ENCODE assay signal across 28 mouse cellular contexts in genomic region chr6:50664193-50664592, GRCm38 (mm10). TPM values are rescaled to one million over a fixed set of nuclear protein-coding genes. Genes with fewer than 3 reads are reported as not detected.
"Had no signal": no experiment of that assay in that cellular context is flagged by ENCODE, and none has a peak within 500 bp of the region (broad histone marks: within the 10 kb centered on the region; RNA-seq: fewer than 3 reads in every experiment).

No protein-coding gene starts in this region.

- DNase-seq: kidney, adult 2 months; kidney, postnatal 36 days; layer of hippocampus, postnatal 36 days; left cerebral cortex, postnatal 4 days; liver, postnatal 0 days; lung, embryonic 14.5 days; right cerebral cortex, adult 18-20 months; right cerebral cortex, postnatal 14 days; spleen, adult 18-20 months; thymus, adult 18-20 months; thymus, postnatal 36 days had no signal

- H3K4me3 ChIP-seq: left cerebral cortex, adult 2 months; limb, embryonic 12.5 days; limb, embryonic 15.5 days; midbrain, embryonic 12.5 days; midbrain, embryonic 15.5 days; neural tube, embryonic 12.5 days; neural tube, embryonic 15.5 days had no signal

- H3K9me3 ChIP-seq: limb, embryonic 12.5 days; limb, embryonic 15.5 days; midbrain, embryonic 12.5 days; midbrain, embryonic 15.5 days; neural tube, embryonic 12.5 days; neural tube, embryonic 15.5 days had no signal

- H3K9ac ChIP-seq: limb, embryonic 12.5 days; limb, embryonic 15.5 days; liver, embryonic 14.5 days; liver, postnatal 0 days; lung, embryonic 14.5 days; midbrain, embryonic 12.5 days; midbrain, embryonic 15.5 days; neural tube, embryonic 12.5 days; neural tube, embryonic 15.5 days had no signal

- H3K27me3 ChIP-seq: midbrain, embryonic 12.5 days; midbrain, embryonic 15.5 days; neural tube, embryonic 12.5 days; neural tube, embryonic 15.5 days had no signal

- ATAC-seq: inflammation-experienced regulatory T-cells, adult 6 months; liver, postnatal 0 days; lung, postnatal 0 days; midbrain, embryonic 15.5 days had no signal

- H3K36me3 ChIP-seq: limb, embryonic 12.5 days; limb, embryonic 15.5 days; midbrain, embryonic 12.5 days; midbrain, embryonic 15.5 days; neural tube, embryonic 12.5 days; neural tube, embryonic 15.5 days had no signal

- H3K27ac ChIP-seq: left cerebral cortex, adult 2 months; limb, embryonic 15.5 days; liver, embryonic 14.5 days; macrophage; midbrain, embryonic 12.5 days; midbrain, embryonic 15.5 days; neural tube, embryonic 12.5 days had no signal

- H3K4me1 ChIP-seq: midbrain, embryonic 12.5 days; midbrain, embryonic 15.5 days; neural tube, embryonic 12.5 days had no signal

- H3K4me2 ChIP-seq: limb, embryonic 12.5 days; limb, embryonic 15.5 days; liver, embryonic 11.5 days; lung, embryonic 14.5 days; midbrain, embryonic 12.5 days; midbrain, embryonic 15.5 days; neural tube, embryonic 12.5 days; neural tube, embryonic 15.5 days had no signal

RNA-seq across cellular contexts. Expression of gene Npvf, which starts 10.0 kb away (rescaled TPM):
- total RNA-seq: layer of hippocampus, adult 8-10 months; layer of hippocampus, postnatal 10 days; layer of hippocampus, postnatal 36 days; left cerebral cortex, adult 2 months; left cerebral cortex, postnatal 4 days; megakaryocyte, adult 5-6 weeks had no signal
- polyA plus RNA-seq: inflammation-experienced regulatory T-cells, adult 6 months; kidney, adult 2 months; limb, embryonic 12.5 days; limb, embryonic 15.5 days; liver, embryonic 11.5 days; liver, embryonic 14.5 days; liver, postnatal 0 days; lung, embryonic 14.5 days; lung, postnatal 0 days; midbrain, embryonic 12.5 days; neural tube, embryonic 12.5 days; testis, adult 2 months; urinary bladder, adult 2 months had no signal
